Mouse (Mus musculus): ENCODE measurements at regions not wholly inside any gene's neighbourhood (a gene's known extent, or its start where the extent isn't known, plus 50 kb on each side); places are given as distances from the start of the nearest gene placed in this dataset.

DNA sequence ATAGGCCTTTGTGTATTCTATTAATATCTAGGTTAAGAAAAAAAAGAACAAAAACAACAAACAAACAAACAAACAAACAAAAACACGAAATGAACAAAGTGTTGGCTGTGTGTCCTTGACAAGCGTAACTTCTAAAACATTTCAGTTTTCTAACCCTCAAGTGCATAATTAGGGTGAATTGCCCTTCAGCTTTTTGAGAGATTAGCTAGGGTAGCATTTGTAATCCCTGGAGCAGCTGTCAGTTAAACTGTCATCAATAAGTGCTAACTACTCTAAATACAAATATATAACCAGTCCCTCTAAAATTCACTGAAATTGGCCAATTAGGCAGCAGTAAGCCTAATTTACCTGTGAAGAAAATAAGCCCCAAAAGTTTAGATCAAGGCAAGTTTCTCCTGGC is 467.6 kb downstream of the Gabrg2 start:
- DNase-seq = no peak

DNA sequence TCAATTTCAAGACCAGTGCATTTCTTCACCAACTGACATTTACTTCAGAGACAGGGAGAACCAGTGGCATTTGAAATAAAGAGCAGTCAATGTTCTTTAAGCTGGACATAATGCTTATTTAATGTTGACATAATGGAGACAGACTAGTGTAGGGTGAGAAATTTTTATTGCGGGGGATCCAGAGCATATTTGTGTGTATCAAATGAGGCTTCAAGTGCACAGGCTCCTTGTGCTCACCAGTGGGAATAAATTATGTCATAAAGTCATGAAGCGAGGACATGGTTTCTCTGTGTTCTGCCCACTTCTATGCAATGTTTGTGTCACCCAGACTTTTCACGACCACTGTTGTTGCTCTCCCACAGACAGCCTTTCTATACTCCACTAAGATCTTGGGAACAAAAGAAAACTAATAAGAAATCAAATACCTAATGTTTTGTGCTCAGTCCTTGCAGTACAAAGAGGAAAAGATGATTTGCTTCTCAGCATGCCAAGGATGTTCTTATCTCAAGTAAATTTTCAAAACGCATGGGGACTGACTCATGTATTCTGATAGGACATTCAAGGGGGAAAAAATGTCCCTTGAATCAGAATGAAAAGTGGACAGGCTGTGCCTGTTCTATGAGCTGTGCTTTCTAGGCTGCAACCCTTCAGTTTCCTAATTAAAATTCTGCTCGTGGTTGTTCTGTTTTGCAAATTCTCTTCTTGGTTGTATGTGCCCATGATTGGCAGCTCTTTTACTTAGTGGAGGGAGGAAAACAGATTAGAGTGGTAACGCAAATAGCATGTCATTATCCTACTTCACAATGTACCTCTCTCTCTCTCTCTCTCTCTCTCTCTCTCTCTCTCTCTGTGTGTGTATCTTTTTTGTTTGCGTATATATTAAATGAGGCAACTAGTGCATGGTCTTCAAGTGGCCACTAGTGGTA is 468.4 kb downstream of the Gabrg2 start:
- DNase-seq = no peak

DNA sequence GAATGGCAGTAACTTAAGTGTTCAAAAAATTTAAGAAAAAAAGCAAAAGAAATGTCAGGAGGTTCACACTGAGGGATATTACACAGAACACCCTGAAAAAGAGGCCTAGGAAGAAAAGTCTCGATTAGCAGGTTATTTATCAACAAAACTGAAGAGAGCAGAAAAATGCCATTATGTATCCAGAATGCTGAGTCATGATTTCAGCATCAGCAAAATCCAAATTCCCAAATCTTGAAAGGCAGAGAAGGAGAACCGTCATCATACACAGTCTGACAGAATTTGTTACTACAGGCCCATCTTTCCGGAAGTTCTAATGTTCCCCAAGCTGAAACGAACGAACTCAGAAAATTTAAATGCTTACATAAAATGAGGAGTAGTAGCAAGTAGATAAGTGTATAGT is 475.7 kb downstream of the Gabrg2 start:
- no peak for DNase-seq

DNA sequence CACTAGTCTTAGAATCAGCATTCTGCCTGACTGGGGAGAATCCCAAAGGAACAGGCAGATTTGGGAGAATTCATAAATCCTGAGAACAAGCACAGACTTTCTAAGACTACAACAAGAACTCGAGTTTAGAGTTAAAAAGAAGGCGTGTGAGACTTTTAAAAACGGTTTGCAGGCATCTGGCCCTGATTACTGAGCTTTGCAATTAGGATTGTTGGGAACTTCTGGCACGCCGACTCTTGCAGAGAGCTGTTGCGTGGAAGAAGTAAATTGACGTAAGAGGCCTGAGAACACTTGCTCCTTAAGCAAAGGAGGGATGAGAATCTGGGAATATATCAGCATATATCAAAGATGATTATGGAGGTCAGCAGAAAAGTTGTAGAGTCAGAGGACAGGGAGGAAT is 507.4 kb downstream of the Gabrg2 start:
- DNase-seq = no peak

DNA sequence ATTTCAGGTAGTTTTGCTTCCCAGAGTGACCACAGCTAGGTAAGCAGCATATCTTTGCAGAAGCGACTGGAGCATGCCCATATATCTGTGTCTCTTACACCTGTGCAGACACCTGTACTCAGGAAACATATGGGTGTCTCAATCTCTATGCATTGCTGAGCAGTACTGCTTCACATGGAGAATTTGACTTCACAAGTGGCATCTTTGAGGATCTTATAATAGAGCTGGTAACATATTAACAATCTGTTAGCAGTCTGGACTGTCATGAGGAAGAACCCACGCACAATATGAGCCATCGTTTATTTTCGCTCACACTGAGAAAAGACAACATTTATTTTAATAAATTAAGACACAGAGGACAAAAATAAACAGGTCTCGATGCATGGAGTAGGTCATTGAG is 508.7 kb downstream of the Gabrg2 start:
- DNase-seq = no peak

DNA sequence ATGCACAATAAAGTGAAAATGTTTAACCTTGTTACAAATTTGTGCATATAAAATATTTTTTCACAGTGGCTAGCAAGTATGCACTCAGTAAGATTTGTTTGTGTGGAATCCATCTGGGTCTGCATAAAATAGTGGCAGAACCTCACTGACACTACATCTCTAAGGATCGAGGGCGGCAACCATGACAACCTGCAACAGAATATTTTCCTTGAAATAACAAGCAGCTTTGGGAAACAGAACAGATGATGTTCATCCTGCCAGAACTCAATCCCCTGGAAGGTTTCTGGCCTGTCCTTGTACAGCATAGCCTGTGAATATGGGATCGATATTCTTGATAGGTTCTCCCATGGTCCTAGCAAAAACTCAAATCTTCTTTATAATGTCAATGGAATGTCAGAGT is 509.4 kb downstream of the Gabrg2 start:
- DNase-seq = no peak

DNA sequence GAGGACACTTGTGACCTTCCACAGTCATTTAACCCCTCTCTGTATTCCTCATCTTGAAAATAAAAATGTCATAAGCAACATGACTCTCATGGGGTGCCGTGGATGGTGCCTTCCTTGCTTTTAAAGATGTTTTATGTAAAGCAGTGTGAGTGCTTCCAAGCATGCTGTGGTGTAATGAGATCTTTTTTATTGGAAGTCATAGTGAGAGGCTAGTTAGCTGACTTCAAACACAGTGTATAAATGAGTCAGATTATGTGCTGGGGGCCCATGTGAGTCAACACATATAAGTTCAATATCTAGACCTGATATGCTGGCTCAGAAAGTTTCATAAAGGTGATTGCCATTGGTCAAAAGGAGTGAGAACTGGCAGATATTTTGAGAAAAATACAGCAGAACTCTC is 516.8 kb downstream of the Gabrg2 start:
- DNase-seq = no peak

DNA sequence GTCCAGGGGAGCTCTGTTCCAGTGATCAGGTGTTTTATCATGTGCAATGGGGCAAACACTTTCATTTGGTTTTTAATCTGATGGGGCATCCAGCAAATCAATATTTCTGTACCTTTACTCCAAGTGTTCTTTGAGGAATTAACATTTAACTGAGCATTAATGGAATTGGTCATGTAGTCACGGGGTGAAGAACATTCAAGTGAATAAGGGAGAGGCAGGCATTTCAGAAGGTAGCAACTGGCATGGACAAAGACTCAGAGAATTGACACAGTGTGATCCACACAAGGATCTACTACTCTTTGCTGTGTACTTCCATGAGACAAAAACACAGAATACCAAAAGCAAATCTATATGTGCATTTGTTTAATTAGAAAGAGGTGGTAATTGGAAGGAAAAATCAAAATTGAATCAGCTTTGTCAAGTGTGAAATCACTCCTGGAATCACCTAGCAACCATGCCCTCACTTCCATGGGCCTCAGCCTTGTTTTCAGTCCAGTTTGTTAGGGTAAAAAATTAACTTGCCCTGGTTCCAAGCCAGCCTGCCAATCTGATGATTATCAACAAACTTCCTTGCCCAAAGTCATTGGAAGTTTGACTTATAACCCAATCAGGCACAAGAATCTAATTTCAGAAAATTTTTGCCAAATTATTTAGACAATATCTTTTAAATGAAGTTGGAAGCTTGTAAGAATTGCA is 529.6 kb downstream of the Gabrg2 start:
- peak; percentile 18 for DNase-seq

DNA sequence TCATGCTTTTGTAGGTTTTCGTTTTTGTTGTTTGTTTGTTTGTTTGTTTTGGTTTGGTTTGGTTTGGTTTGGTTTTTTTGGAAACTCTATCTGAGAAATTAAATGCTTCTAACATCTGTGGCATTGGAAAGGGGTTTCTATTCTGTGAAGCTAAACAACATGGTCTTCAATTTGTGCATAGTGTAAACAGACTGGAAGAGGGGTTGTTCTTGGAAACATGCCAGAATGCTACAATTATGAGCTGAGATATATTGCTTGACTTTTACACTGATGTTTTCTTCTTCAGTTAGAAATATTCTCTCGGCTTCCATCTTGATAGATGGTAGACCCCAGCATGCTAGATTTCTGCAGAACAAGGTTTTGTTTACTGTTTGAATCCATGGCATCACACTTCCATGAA is 533.3 kb downstream of the Gabrg2 start:
- DNase-seq = no peak

DNA sequence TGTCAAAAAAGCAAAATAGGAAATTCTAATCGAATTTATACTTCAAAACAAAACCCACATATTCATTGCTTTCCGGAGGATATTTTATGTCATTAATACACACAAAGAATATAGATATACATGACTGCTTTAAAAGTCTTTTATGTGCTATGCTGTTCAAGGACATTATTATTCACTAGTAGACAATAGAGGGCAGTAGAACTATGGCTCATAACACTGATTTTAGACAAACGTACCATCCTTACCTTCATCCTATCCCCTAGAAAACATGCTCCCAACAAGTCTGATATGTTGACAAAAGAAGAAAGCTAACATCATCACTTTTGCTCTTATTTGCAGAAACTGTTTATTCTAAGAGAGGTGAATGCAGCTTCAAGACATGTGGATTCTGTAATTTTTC is 566.8 kb downstream of the Gabrg2 start:
- no peak for DNase-seq

DNA sequence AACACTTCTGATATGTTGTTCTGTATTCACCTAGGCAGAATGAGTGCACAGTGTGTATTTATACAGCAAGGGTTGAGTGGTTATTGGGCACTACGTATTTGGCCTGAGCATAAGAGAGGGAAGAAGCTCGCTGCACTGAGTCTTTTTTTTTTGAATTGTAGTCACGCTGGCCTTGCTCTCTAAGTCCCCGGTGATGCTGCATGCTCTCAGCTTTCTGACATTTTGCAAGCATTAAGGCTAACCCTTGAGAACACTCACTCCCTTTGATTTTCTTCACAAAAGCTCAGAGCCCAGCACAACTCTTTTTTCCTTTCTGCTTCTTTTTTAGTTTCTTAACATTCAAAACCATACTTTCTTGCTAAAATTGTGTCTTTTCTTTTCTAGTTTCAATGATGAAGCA is 575.1 kb downstream of the Gabrg2 start:
- no peak for DNase-seq

Data from kidney, adult 18-20 months (tissue).